Mouse (Mus musculus) B cell, adult 62 days (primary cell): ENCODE results near the gene Adcy10. TPM values are rescaled to one million over a fixed set of nuclear protein-coding genes. Genes with fewer than 3 reads are reported as not detected.

Source experiments
- total RNA-seq: library from RNA; stranded (reverse); gene quantifications from 4 replicates; pipeline ENCODE4 v1.2.4, GENCODE M21; 2023

Gene Adcy10
- 0.86 to 1.7 TPM (median 1.1 TPM) in 3 of 4 replicates, not detected in the other for total RNA-seq

DNA sequence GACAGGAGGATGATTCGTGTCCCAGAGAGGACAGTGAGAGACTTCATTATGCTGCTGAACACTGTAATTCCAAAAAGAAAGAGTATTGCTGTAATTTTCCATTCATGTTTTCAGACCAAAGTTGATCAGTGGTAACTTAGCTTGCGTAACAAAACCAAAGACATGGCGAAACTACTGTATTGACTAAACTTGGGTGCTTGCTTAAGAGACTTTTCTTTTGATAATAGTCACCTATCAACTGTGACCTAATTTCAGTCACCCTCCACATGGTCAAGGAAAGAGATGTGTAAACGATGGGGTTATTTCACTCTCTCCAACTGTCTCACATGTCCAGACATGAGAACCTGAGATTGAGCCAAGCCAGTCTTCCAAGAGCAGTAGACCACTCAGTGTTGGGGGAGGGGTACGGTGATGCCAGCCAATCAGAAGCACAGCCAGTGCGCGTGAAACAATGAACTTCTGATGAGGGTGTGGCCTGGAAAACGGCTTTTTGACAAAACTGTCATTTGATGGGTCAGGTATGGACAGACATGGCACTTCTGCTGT lies at the start of gene Adcy10:
Gene Adcy10, plus strand, starts transcription at position 496 of the 546 bp plus-strand sequence.

GRCm38 (mm10) chr1:165460360-165460800 lies 24.6 kb upstream of the Adcy10 start, which contains the start of the genes Dcaf6 and Mpc2:
TSS of gene Dcaf6 (minus strand) at chr1:165460475.
TSS of gene Mpc2 (plus strand) at chr1:165460637.

Other genes starting within 250 kb of the Adcy10 start
- 36.3 to 46.7 TPM (median 41.9 TPM) in 4 replicates for gene Tiprl, start 248.2 kb upstream of the Adcy10 start, total RNA-seq
- gene Gpr161, start 189.4 kb upstream of the Adcy10 start, total RNA-seq: not detected in 4 replicates
- gene Dcaf6, start 24.7 kb upstream of the Adcy10 start, total RNA-seq: 24.3 to 33.2 TPM (median 28.8 TPM) in 4 replicates
- gene Mpc2, start 24.5 kb upstream of the Adcy10 start, total RNA-seq: 26.9 to 35.5 TPM (median 33.0 TPM) in 4 replicates
- gene Mpzl1, start 149.4 kb downstream of the Adcy10 start, total RNA-seq: 0.40 to 0.52 TPM in 2 of 4 replicates, not detected in the others
- 275 to 285 TPM (median 277 TPM) in 4 replicates for gene Rcsd1, start 224.6 kb downstream of the Adcy10 start, total RNA-seq